Mouse (Mus musculus): ENCODE measurements around the gene Zfp768. TPM values are rescaled to one million over a fixed set of nuclear protein-coding genes. Genes with fewer than 3 reads are reported as not detected.

Zfp768 gene
- polyA plus RNA-seq, 1 experiment from 2014 or later: 5.1 TPM

- no peaks in the 10 kb centered on the region for H3K9me3 ChIP-seq (ENCODE audit: control insufficient read depth, low read length)
- H3K4me3 ChIP-seq (ENCODE audit: low read depth, low read length): no peak overlapping the region
- H3K9ac ChIP-seq (ENCODE audit: low read depth, low read length): no peak overlapping the region
- WGBS: 94% methylated on average over 5 of the region's 5 CpGs
- no peaks in the 10 kb centered on the region for H3K36me3 ChIP-seq (ENCODE audit: control insufficient read depth, insufficient read depth, low read length)
- no peak overlapping the region for H3K4me2 ChIP-seq (replicated peaks; ENCODE audit: low read depth, low read length)
- no peaks in the 10 kb centered on the region for H3K4me1 ChIP-seq (replicated peaks; ENCODE audit: control insufficient read depth, insufficient read depth, low read length)
- H3K27me3 ChIP-seq (ENCODE audit: control insufficient read depth, insufficient read depth, low read length): no peaks in the 10 kb centered on the region
- DNase-seq (ENCODE audit: low spot score) (no peak), ATAC-seq (ENCODE audit: low FRiP score) (no peak)
- no peak overlapping the region for H3K27ac ChIP-seq (ENCODE audit: low read depth, low read length)
These were observed 47.7 kb downstream of the Zfp768 start for GRCm38 (mm10) chr7:127297586-127298193.

- 81% methylated on average over 5 of the region's 5 CpGs for WGBS
- Histone ChIP-seq H3K4me1 (replicated peaks; ENCODE audit: control insufficient read depth, insufficient read depth, low read length) (no peaks in the 10 kb centered on the region), H3K4me3 (ENCODE audit: low read depth, low read length) (no peak overlapping the region), H3K9ac (ENCODE audit: low read depth, low read length) (no peak overlapping the region), H3K36me3 (ENCODE audit: control insufficient read depth, insufficient read depth, low read length) (no peaks in the 10 kb centered on the region), H3K9me3 (ENCODE audit: control insufficient read depth, low read length) (no peaks in the 10 kb centered on the region), H3K27ac (ENCODE audit: low read depth, low read length) (no peak overlapping the region), H3K4me2 (replicated peaks; ENCODE audit: low read depth, low read length) (no peak overlapping the region), H3K27me3 (ENCODE audit: control insufficient read depth, insufficient read depth, low read length) (no peaks in the 10 kb centered on the region)
- ATAC-seq (ENCODE audit: low FRiP score) (no peak), DNase-seq (ENCODE audit: low spot score) (no peak)
These were observed 48.4 kb downstream of the Zfp768 start for GRCm38 (mm10) chr7:127296786-127297555.

- H3K4me3 ChIP-seq (ENCODE audit: low read depth, low read length): no peak within 1 kb of the TSS
- H3K36me3 ChIP-seq (ENCODE audit: control insufficient read depth, insufficient read depth, low read length): no peaks in the 10 kb centered on the region
- DNase-seq (ENCODE audit: low spot score) (no peak), ATAC-seq (ENCODE audit: low FRiP score) (no peak)
- no peak within 1 kb of the TSS for H3K4me2 ChIP-seq (replicated peaks; ENCODE audit: low read depth, low read length)
- no peaks in the 10 kb centered on the region for H3K27me3 ChIP-seq (ENCODE audit: control insufficient read depth, insufficient read depth, low read length)
- H3K4me1 ChIP-seq (replicated peaks; ENCODE audit: control insufficient read depth, insufficient read depth, low read length): no peaks in the 10 kb centered on the region
- no peaks in the 10 kb centered on the region for H3K9me3 ChIP-seq (ENCODE audit: control insufficient read depth, low read length)
- no peak within 1 kb of the TSS for H3K27ac ChIP-seq (ENCODE audit: low read depth, low read length)
- no peak within 1 kb of the TSS for H3K9ac ChIP-seq (ENCODE audit: low read depth, low read length)
- 88% methylated on average over 11 of the region's 11 CpGs for WGBS
These were observed 49.3 kb downstream of the Zfp768 start, which contains the start of gene Itgal for GRCm38 (mm10) chr7:127296098-127296497. TSS of gene Itgal (plus strand) at chr7:127296260.

Other genes with a start within 250 kb of the Zfp768 start
- 1.7 and 2.0 TPM in 2 replicates for gene Qprt, start 223.4 kb downstream of the Zfp768 start, polyA plus RNA-seq (2014; fragmentation: Nextera tagmentation; extraction: Ambion mirVana)
- 0.07 and 0.08 TPM in 2 replicates for gene Spn, start 207.8 kb downstream of the Zfp768 start, polyA plus RNA-seq (2014; fragmentation: Nextera tagmentation; extraction: Ambion mirVana)
- 64.7 and 76.2 TPM in 2 replicates for gene Cd2bp2, start 149.5 kb downstream of the Zfp768 start, polyA plus RNA-seq (2014; fragmentation: Nextera tagmentation; extraction: Ambion mirVana)
- gene Tbc1d10b, start 137.1 kb downstream of the Zfp768 start, polyA plus RNA-seq (2014; fragmentation: Nextera tagmentation; extraction: Ambion mirVana): 18.7 and 19.1 TPM in 2 replicates
- gene Mylpf, start 136.7 kb downstream of the Zfp768 start, polyA plus RNA-seq (2014; fragmentation: Nextera tagmentation; extraction: Ambion mirVana): 24.1 and 26.5 TPM in 2 replicates
- gene Zfp553, start 112.5 kb downstream of the Zfp768 start, polyA plus RNA-seq (2014; fragmentation: Nextera tagmentation; extraction: Ambion mirVana): 26.5 and 29.7 TPM in 2 replicates
- 23.7 and 30.0 TPM in 2 replicates for gene Sept1, start 112.5 kb downstream of the Zfp768 start, polyA plus RNA-seq (2014; fragmentation: Nextera tagmentation; extraction: Ambion mirVana)
- 53.2 and 54.0 TPM in 2 replicates for gene Zfp771, start 101.3 kb downstream of the Zfp768 start, polyA plus RNA-seq (2014; fragmentation: Nextera tagmentation; extraction: Ambion mirVana)
- gene Dctpp1, start 84.9 kb downstream of the Zfp768 start, polyA plus RNA-seq (2014; fragmentation: Nextera tagmentation; extraction: Ambion mirVana): 193 and 214 TPM in 2 replicates
- gene Sephs2, start 71.5 kb downstream of the Zfp768 start, polyA plus RNA-seq (2014; fragmentation: Nextera tagmentation; extraction: Ambion mirVana): 80.8 and 86.6 TPM in 2 replicates
- 0.54 and 0.56 TPM in 2 replicates for gene Itgal, start 49.3 kb downstream of the Zfp768 start, polyA plus RNA-seq (2014; fragmentation: Nextera tagmentation; extraction: Ambion mirVana)
- 6.7 and 9.6 TPM in 2 replicates for gene Zfp747, start 30.5 kb upstream of the Zfp768 start, polyA plus RNA-seq (2014; fragmentation: Nextera tagmentation; extraction: Ambion mirVana)
- gene 9130019O22Rik, start 41.6 kb upstream of the Zfp768 start, polyA plus RNA-seq (2014; fragmentation: Nextera tagmentation; extraction: Ambion mirVana): 5.4 and 6.2 TPM in 2 replicates
- gene E430018J23Rik, start 48.0 kb upstream of the Zfp768 start, polyA plus RNA-seq (2014; fragmentation: Nextera tagmentation; extraction: Ambion mirVana): 6.1 and 6.3 TPM in 2 replicates
- 6.9 and 8.1 TPM in 2 replicates for gene Zfp764, start 61.2 kb upstream of the Zfp768 start, polyA plus RNA-seq (2014; fragmentation: Nextera tagmentation; extraction: Ambion mirVana)
- 29.8 and 33.6 TPM in 2 replicates for gene Zfp688, start 76.5 kb upstream of the Zfp768 start, polyA plus RNA-seq (2014; fragmentation: Nextera tagmentation; extraction: Ambion mirVana)
- 12.8 and 13.5 TPM in 2 replicates for gene Zfp689, start 103.6 kb upstream of the Zfp768 start, polyA plus RNA-seq (2014; fragmentation: Nextera tagmentation; extraction: Ambion mirVana)
- gene Prr14, start 114.0 kb upstream of the Zfp768 start, polyA plus RNA-seq (2014; fragmentation: Nextera tagmentation; extraction: Ambion mirVana): 61.4 and 72.1 TPM in 2 replicates
- gene Fbrs, start 133.6 kb upstream of the Zfp768 start, polyA plus RNA-seq (2014; fragmentation: Nextera tagmentation; extraction: Ambion mirVana): 10.5 and 15.1 TPM in 2 replicates
- 58.1 and 81.5 TPM in 2 replicates for gene Srcap, start 166.4 kb upstream of the Zfp768 start, polyA plus RNA-seq (2014; fragmentation: Nextera tagmentation; extraction: Ambion mirVana)
- 20.0 and 26.0 TPM in 2 replicates for gene Gm42715, start 174.0 kb upstream of the Zfp768 start, polyA plus RNA-seq (2014; fragmentation: Nextera tagmentation; extraction: Ambion mirVana)
- 7.7 and 8.6 TPM in 2 replicates for gene Tmem265, start 215.8 kb upstream of the Zfp768 start, polyA plus RNA-seq (2014; fragmentation: Nextera tagmentation; extraction: Ambion mirVana)
- gene Phkg2, start 227.8 kb upstream of the Zfp768 start, polyA plus RNA-seq (2014; fragmentation: Nextera tagmentation; extraction: Ambion mirVana): 50.4 and 54.0 TPM in 2 replicates
- gene Ccdc189, start 243.0 kb upstream of the Zfp768 start, polyA plus RNA-seq (2014; fragmentation: Nextera tagmentation; extraction: Ambion mirVana): 11.9 and 16.4 TPM in 2 replicates
- gene Rnf40, start 243.2 kb upstream of the Zfp768 start, polyA plus RNA-seq (2014; fragmentation: Nextera tagmentation; extraction: Ambion mirVana): 31.4 and 33.6 TPM in 2 replicates